ENCODE assay signal across 12 mouse cellular contexts in the genomic region with DNA sequence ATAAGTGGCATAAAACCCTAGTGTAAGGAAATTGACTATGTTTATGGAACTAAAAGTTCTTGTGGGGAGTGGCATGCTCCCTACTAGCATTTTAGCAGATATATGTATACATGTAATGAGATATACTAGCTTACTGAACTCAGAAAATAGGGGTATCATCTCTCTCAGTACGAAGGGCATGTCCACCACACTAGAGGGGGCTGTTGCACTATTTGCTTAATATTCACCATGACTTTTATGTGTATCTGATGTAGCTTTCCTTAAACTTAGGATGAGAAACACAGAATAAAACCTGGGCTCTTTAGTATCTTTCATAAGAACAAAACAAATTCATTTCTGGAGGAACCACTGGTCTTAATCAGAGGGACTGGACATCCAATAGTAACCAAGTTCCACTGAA.
DNase-seq lines count a peak whose midpoint lies in the region; ATAC-seq and TF ChIP-seq lines count a peak whose summit lies in the region.
"Had no signal": no experiment of that assay in that cellular context is flagged by ENCODE, and none has a peak within 500 bp of the region (broad histone marks: within the 10 kb centered on the region; RNA-seq: fewer than 3 reads in every experiment).

No protein-coding gene starts in this region.

- TF ChIP-seq CTCF in liver, postnatal 0 days (IDR thresholded peaks at IDR 0.05; ENCODE audit: low read depth), result peak; percentile 38

- ATAC-seq in liver, postnatal 0 days, result no peak
- peak; percentile 76 for ATAC-seq in common myeloid progenitor, adult 5-6 weeks (replicated peaks; ENCODE audit: low read depth, poor library complexity, severe bottlenecking)
- ATAC-seq in inflammation-experienced regulatory T-cells, adult 6 months, result no peak
- no peak for ATAC-seq in megakaryocyte-erythroid progenitor cell, adult 5-6 weeks (replicated peaks; ENCODE audit: low FRiP score, low TSS enrichment, poor library complexity, severe bottlenecking)
- ATAC-seq: forebrain, embryonic 13.5 days had no signal

- H3K9me3 ChIP-seq in heart, embryonic 10.5 days, result no peaks in the 10 kb centered on the region
- H3K9me3 ChIP-seq in liver, postnatal 0 days (ENCODE audit: low read length), result no peaks in the 10 kb centered on the region
- H3K9me3 ChIP-seq: forebrain, embryonic 13.5 days; lung, embryonic 15.5 days; neural tube, embryonic 12.5 days had no signal

- no peaks in the 10 kb centered on the region for H3K36me3 ChIP-seq in heart, embryonic 10.5 days
- H3K36me3 ChIP-seq in liver, postnatal 0 days (replicated peaks; ENCODE audit: insufficient read depth, low read length), result no peaks in the 10 kb centered on the region
- H3K36me3 ChIP-seq: lung, embryonic 15.5 days; neural tube, embryonic 12.5 days had no signal

- H3K4me3 ChIP-seq in heart, embryonic 10.5 days, result no peak overlapping the region
- no peak overlapping the region for H3K4me3 ChIP-seq in liver, postnatal 0 days (ENCODE audit: low read depth, low read length)
- H3K4me3 ChIP-seq: forebrain, embryonic 13.5 days; lung, embryonic 15.5 days; neural tube, embryonic 12.5 days had no signal

- TF ChIP-seq EP300 in liver, postnatal 0 days (IDR thresholded peaks at IDR 0.05; ENCODE audit: low read depth), result no peak

- no peak overlapping the region for H3K27ac ChIP-seq in heart, embryonic 10.5 days
- H3K27ac ChIP-seq in liver, postnatal 0 days (ENCODE audit: low read depth), result no peak overlapping the region
- H3K27ac ChIP-seq: forebrain, embryonic 13.5 days; lung, embryonic 15.5 days; neural tube, embryonic 12.5 days had no signal

- DNase-seq in heart, adult 8-10 months (ENCODE audit: low spot score), result peak; percentile 10
- DNase-seq in heart, embryonic 10.5 days (ENCODE audit: low spot score), result no peak
- DNase-seq in liver, postnatal 0 days, result no peak
- no peak for DNase-seq in liver
- peak; percentile 38 for DNase-seq in retina, embryonic 14.5 days (ENCODE audit: low spot score)
- DNase-seq: thymus, postnatal 4 days had no signal

- 86% methylated on average over 1 of the region's 1 CpGs for WGBS in heart, embryonic 10.5 days
- WGBS in liver, postnatal 0 days (ENCODE audit: insufficient replicate concordance), result 53% methylated on average over 1 of the region's 1 CpGs

- H3K27me3 ChIP-seq in heart, embryonic 10.5 days (ENCODE audit: insufficient read depth, poor library complexity, severe bottlenecking), result no peaks in the 10 kb centered on the region
- H3K27me3 ChIP-seq in liver, postnatal 0 days (ENCODE audit: insufficient read depth, low read length), result no peaks in the 10 kb centered on the region
- H3K27me3 ChIP-seq: forebrain, embryonic 13.5 days; lung, embryonic 15.5 days; neural tube, embryonic 12.5 days had no signal

- no peak overlapping the region for H3K9ac ChIP-seq in liver, postnatal 0 days (replicated peaks)
- H3K9ac ChIP-seq: forebrain, embryonic 13.5 days; lung, embryonic 15.5 days; neural tube, embryonic 12.5 days had no signal

- no peak overlapping the region for H3K4me2 ChIP-seq in liver, postnatal 0 days (ENCODE audit: low read depth, low read length)
- H3K4me2 ChIP-seq: forebrain, embryonic 13.5 days; lung, embryonic 15.5 days; neural tube, embryonic 12.5 days had no signal

- H3K4me1 ChIP-seq in heart, embryonic 10.5 days, result no peaks in the 10 kb centered on the region
- H3K4me1 ChIP-seq in liver, postnatal 0 days (ENCODE audit: insufficient read depth), result no peaks in the 10 kb centered on the region
- H3K4me1 ChIP-seq: forebrain, embryonic 13.5 days; lung, embryonic 15.5 days; neural tube, embryonic 12.5 days had no signal

Comparison
In these comparisons a context has a peak if more than half of its experiments do, and no peak if none do; other contexts are left out.
1. DNase-seq: peak in heart, adult 8-10 months (single experiment) and retina, embryonic 14.5 days (single experiment); none in heart, embryonic 10.5 days (single experiment), liver, postnatal 0 days (single experiment) and liver (single experiment).